Mouse (Mus musculus) T-helper 2 cell (primary cell): ENCODE results near the gene 9430015G10Rik.
"Not testable (repeated sequence)": the region's sequence is repeated elsewhere in the genome, so short reads cannot be mapped to it uniquely, and the experiment has no call there.

Experiments used
- in situ Hi-C: fragments of 300-600 bp; cut with MboI, MseI; formaldehyde crosslinking; loops from one replicate; pipeline ENCODE4 v1.15.1; 2025; ENCODE audit warnings: high pct_unique_total_duplicates

The 9430015G10Rik gene

GRCm38 (mm10) chr4:156097770-156098366, 11.9 kb upstream of the 9430015G10Rik start:
- in situ Hi-C loops: loop anchor here (5.0 kb wide), 1 partner anchor 41 kb away; the partner anchor contains the start of gene Ttll10

DNA sequence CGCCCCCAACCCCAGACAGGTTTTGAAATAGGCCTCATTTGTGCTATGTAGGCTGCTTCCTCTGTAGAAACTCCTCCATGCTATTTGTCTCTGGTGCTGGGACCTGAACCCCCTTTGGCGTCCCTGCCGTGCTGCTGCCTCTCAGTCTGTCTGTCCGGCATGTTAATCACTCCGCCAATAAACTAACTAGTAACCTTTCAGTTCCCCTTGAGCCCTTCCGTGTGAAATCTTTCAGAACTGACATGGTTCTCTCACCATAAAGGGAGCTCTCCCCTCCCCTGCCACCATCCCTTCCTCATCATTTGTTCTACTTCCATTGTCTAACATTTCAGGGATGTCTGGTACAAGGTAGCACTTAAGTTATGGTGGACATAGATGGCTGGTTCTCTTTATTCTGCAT, 10.4 kb upstream of the 9430015G10Rik start:
- in situ Hi-C loops: loop anchor here (5.0 kb wide), 1 partner anchor 42 kb away; the partner anchor contains the start of gene Ttll10

DNA sequence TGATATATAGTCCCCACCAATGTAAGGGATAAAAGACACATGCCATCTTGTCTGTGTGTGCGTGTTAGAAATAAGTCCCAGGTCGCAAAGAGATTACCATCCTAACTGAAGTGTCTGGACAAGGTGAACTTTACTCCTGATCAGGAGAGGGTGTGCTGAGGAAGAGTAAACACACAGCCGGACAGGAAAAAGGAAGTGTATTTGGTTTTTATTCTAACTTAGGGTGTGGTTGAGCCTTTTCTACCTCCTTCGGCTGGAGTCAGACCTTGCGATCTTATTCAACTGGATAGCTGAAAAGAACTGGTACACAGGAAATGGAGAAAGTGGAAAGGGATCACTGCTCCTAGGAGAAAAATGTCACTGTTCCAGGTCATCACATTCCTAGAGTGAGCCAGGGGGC, 9.3 kb upstream of the 9430015G10Rik start:
- in situ Hi-C loops: no loop called here

DNA sequence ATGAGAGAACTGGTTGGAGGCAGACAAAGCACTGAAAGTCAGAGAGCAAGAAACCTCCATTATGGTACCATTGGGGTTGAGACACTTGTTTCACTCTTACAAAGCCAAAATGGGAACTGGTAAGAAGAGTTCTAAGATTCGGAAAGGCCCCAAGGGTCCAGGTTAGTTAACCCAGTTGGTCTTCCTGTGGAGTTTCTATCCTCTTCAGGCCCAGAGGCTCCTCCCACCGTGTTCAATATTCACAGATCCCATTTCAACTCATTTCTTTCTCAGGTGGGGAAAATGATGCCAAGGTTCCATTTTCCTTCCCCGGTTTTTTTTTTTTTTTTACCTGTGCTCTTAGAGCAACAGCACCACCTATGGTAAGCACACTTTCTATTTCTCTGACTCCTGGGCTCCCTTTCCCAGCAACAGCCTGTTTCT, 8.3 kb upstream of the 9430015G10Rik start:
- in situ Hi-C loops: no loop called here

- in situ Hi-C loops: no loop called here
Measured at GRCm38 (mm10) chr4:156103342-156103741, 6.4 kb upstream of the 9430015G10Rik start.

- in situ Hi-C loops: no loop called here
Measured at GRCm38 (mm10) chr4:156108606-156109546, 906 bp upstream of the 9430015G10Rik start.

GRCm38 (mm10) chr4:156124077-156124476, 14.3 kb downstream of the 9430015G10Rik start:
- in situ Hi-C loops: no loop called here

- in situ Hi-C loops: loop anchor here (5.0 kb wide), 1 partner anchor 102 kb away; no protein-coding TSS in a partner anchor
Measured at GRCm38 (mm10) chr4:156125393-156125792, 15.6 kb downstream of the 9430015G10Rik start.

DNA sequence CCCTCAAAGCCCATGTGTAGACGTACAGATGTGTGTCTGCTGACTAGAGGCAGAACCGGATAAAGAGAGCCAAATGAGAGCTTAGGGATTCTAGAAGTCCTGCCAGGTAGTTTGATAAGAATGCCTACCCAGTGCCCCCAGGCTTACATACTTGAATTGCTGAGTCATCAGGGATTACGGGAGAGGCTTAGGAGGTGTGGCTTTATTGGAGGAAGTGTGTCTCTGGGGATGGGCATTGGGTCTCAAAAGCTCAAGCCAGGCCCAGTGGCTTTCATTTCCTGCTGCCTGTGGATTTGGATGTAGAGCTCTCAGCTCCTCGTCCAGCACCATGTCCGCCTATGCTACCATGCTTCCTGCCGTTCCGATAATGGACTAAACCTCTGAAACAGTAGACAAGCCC, 17.1 kb downstream of the 9430015G10Rik start:
- in situ Hi-C loops: loop anchor here (5.0 kb wide), 1 partner anchor 100 kb away; no protein-coding TSS in a partner anchor

- in situ Hi-C loops: loop anchor here (5.0 kb wide), 1 partner anchor 99 kb away; no protein-coding TSS in a partner anchor
Measured at GRCm38 (mm10) chr4:156128746-156129145, 19.0 kb downstream of the 9430015G10Rik start.

GRCm38 (mm10) chr4:156130436-156130835, 20.7 kb downstream of the 9430015G10Rik start, which contains the start of gene Rnf223:
Rnf223 (plus strand) TSS chr4:156130513.
- in situ Hi-C loops: no loop called here

DNA sequence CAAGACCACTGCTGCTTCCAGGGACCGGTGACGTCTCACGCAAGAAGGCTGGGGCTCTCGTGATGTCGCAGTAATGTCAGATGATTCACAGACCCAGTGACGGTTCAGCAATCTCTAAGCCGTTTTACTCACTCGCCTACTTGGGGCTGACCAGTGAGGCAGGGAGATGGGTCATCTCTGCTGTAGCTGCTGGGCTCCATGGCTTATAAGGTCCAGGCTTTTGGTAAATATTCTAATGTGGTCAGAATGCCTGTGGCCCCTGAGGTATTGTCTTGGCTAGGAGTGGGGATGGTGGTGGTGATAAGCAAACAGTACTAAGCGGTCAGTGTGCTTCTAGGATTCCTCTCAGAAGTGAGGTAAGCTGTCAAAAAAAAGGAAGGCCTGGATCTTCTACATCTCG, 21.2 kb downstream of the 9430015G10Rik start:
- in situ Hi-C loops: no loop called here

DNA sequence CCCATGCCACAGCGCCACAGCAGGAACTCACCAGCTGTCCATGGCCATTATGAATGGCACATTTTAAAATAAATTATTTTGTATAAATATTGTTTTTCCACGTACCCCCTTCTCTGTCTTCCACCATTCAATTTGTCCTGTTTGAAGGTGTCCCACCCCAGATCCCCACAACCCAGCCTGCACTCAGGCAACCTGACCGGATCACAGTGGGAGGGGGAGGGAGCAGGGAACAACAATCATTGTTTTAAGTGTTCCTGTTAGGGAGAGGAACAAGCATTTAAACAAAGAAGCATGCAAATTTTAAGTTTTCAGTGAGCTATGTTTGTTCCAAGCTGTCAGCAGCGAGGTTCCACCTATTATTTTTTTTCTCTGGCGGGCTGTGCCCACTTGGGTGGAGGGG, 23.6 kb downstream of the 9430015G10Rik start:
- in situ Hi-C loops: no loop called here

GRCm38 (mm10) chr4:156133943-156134605, 24.3 kb downstream of the 9430015G10Rik start:
- in situ Hi-C loops: no loop called here

DNA sequence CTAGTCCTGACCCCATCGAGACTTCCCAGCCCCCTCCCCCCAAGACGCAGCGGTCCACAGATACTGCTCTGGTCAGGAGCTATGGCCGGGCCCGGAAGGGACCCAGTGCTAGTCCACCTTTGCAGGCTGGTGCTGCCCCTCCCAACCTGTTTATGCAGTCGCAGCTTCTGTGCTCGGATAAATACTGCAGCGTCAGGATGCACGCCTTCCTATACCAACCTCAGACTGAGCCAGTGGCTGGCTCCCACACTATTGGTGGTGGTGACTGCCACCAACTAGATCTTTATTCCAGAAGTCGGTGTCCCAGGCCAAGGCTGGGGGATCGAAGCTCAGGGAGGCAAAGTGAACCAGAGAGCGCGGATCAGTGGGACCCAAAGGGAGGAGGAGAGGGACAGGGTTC, 25.3 kb downstream of the 9430015G10Rik start:
- in situ Hi-C loops: loop anchor here (5.0 kb wide), 1 partner anchor 78 kb away; the partner anchor contains the start of gene Ttll10

DNA sequence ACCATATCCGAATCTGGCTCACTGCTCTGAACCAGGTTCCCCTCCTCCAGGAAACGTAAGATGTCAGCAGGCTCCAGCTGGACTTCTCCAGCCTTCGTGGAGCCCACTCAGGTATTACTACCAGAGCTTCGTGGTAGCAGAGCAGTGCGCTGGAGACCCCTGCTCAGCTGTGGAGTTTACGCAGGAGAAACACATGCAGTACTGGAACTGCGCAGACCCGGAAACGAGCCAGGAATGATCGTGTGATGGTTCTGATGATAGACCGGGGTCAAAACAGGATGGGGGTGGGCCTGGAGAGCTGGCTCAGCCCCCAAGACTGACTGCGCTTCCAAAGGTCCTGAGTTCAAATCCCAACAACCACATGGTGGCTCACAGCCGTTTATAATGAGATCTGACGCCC, 26.0 kb downstream of the 9430015G10Rik start:
- in situ Hi-C loops: loop anchor here (5.0 kb wide), 1 partner anchor 78 kb away; the partner anchor contains the start of gene Ttll10

- in situ Hi-C loops: loop anchor here (5.0 kb wide), 1 partner anchor 79 kb away; the partner anchor contains the start of gene Ttll10
Measured at GRCm38 (mm10) chr4:156136285-156137100, 26.7 kb downstream of the 9430015G10Rik start.

GRCm38 (mm10) chr4:156150887-156151286, 41.1 kb downstream of the 9430015G10Rik start:
- in situ Hi-C loops: not testable (repeated sequence)

GRCm38 (mm10) chr4:156154771-156155170, 45.0 kb downstream of the 9430015G10Rik start:
- in situ Hi-C loops: no loop called here

GRCm38 (mm10) chr4:156166477-156166876, 56.7 kb downstream of the 9430015G10Rik start:
- in situ Hi-C loops: loop anchor here (10.0 kb wide), 1 partner anchor 58 kb away; no protein-coding TSS in a partner anchor
